Mouse (Mus musculus) brain, embryonic 18.5 days (tissue): ENCODE results near the gene Selenoo.

Experiments used
- DNase-seq: peaks from one replicate; pipeline ENCODE4 v3.0.0-alpha.2; 2012; ENCODE audit warnings: low read depth, low spot score

Selenoo gene

DNA sequence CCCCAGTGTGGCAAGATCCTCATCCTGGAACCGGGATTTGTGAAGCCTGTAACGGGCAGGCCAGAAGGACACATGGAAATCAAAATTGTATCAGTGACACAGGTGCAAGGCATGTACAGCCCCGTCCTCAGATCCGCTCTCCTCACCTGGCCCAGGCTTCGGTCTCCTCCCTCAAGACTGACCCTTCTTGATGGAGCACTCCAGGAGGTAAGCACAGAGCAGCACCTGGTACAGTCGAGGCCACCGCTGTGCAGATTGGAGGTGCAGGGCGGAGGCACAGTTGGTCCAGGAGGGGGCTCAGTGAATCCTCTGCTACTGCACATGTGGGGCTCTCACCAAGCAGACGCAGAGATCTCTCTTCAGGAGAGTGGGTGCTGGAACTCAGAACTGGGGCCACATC, 36.5 kb downstream of the Selenoo start:
- DNase-seq: no peak

DNA sequence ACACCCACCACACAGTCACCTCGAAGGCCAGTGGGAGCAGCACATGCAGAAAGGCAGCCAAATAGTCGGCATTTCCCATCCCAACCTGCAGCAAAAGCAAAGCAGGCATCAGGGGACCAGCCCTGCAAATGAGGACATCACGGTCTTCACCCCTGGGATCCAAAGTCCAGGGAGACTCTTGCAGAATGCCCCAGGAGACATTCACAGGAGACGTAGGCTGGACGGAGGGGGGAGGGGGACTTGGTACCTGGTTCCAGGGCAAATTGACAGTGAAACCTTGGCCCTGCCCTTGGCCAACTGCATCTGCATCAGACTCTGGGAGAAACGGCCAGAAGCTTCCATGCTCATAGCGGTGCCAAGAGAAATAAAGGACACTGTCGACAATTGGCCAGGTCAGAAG, 37.7 kb downstream of the Selenoo start:
- DNase-seq: no peak

DNA sequence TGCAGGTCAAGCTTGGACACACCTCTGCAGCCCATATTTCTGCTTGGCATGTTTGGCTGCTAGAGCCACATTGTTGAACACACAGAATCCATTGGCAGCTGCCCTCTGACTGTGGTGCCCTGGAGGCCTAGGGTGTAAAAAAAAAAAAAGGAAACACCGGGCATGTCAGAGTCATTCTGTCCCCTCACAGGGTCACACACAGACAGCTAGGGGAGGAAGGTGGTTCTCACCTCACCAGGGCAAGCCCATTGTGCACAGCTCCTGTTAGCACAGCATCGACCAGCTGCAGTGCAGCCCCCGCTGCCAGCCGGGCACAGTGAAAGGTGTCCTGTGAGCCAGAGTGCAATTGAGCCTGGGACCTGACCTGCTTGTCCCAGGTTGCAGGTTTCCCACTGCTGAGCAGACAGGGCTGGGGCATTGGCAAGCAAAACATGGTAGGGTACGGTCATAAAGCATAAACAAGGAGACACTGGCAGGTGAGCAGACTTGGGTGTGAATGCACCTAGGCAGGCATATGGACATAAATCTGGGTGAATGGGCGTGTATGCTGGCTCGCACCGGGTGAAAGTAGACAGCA, 38.6 kb downstream of the Selenoo start:
- no peak for DNase-seq

DNA sequence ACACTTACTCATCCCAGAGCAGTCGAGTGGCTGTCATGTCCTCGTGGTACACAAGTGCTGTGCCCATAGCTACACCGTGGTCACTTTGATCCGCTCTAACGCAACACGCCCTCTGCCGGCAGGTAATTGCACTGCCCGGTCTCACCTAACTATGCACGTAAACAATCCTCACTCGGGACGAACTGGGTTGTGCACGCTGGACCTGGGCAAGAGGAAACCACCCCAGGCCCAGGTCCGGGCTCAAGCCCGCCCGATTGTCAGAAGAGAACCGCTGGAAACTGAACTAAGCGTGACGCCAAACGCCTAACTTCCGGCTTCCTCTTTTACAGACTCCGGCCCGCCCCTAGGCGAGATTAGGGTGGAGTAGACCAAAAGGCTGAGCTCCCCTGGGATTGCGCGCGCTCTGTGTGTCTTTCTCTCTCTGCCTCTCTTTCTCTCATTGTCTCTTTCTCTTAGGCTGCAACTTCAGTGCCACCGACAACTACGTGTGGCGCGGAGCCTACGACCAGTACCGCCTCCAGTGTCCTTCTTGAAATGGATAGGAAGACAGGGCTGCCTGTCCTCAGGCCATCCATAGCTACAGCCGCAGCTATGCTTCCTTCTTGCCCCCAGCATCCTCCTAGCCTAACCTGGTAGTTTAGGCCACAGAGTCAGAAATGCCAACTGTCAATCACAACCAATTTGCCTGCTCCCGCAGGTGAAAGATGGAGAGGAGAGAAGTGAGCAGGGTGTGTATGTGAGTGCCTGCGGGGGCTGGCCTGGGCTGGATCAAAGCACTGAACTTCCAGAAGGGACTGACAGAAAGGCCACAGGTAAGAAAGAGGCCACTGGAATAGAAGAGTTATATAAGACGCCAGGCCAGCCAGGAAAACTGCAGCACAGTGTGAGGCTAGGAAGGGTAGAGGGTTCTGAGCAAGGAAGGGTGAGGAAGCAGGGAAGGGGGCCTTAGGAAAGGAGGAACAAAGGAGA, 39.8 kb downstream of the Selenoo start, which contains the start of gene Hdac10:
Gene Hdac10 (minus strand): TSS at position 319 of the 969 bp plus-strand sequence.
- no peak for DNase-seq

DNA sequence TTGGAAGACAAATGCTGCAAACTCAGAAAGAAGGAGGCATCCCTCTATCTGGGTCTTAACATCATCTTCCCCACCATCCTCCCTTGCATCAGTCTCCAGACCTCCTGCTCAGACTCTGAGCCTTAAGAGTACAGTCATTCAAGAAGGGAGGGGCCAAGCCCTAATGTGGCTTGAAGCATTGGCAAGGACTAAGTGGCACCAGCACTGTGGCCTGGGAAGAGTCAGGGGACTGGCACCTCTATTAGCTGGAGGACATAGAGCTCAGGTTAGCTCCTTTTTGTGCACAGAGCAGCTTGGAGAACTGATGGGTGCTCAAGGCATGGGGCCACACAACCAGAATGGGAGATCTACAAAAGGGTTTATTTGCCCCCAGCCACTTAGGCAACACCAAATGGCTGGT, 41.4 kb downstream of the Selenoo start:
- no peak for DNase-seq

DNA sequence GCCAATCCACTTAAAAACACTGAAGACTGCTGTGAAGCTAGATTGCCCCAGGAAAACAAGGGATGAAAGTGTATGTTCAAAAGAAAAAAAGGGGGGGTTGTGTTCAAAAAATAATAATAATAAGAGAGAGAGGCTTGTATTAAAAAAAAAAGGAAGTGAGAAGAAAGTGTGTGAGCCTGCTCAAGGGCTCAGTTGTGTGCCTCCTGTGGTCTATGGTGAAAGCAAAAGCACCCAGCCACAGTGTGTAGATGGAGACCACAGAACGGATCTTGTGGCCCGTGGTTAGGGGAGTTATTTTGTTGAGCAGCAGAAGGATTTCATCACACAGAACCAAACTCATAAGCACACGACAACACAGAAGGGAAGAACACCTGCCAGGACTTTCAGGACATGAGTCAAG, 42.4 kb downstream of the Selenoo start:
- DNase-seq: no peak

DNA sequence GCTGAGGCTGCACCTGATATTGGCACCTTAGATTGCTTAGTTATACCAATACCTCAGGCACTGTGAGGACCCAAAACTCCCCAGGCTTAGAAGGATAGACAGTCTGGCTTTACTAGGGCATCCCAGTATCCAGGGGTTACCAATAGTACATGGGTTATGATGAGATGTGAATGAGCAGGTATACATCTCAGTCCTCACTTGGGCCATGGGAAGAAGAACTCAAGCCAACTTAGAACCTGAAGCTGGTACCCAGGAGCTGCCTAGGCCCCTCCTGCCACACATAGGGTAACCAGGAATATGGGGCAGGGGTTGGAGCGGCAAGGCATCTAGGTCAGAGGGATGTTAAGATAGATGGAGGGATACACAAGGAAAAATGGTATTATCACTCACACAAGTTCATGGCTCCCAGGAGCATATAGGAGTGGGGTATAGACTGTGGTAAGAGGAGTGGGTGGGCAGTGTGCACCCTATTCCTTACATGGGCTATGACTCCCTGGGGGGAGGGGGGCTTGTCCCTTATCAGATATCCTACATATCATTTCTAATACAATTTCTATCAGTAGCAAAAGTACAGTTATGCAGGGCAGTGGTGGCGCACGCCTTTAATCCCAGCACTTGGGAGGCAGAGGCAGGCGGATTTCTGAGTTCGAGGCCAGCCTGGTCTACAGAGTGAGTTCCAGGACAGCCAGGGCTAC, 47.7 kb downstream of the Selenoo start:
- DNase-seq: no peak

DNA sequence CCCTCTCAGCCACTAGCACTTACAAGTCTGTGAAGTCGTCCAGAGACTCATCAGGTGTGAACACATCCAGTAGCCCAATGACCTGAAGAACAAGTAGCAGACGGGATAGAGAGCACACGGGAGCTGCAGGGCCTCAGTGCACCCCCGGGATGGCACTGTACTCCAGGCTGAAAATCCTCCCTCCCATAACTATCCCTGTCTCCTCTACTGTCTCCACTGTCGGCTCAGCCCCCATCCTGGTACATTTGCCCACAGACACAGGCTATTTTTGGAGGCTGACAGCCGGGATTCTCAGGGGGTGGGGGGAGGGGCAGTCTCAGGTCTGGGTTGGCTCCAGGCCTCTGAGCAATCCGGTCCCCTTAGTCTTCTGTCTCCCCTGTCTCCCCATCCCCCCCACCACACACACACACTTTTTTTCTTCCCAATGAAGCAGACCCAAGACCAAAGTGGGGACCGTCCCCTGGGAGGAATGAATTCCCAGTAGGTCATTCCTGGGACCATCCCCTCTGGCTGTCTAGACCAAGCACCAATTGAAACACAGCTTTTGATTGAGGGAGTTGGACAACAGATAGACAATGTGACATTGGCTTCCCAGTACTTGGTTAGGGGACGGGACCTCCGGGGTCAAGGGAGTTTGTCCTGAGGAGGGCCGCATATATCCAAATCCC, 48.6 kb downstream of the Selenoo start:
- no peak for DNase-seq

DNA sequence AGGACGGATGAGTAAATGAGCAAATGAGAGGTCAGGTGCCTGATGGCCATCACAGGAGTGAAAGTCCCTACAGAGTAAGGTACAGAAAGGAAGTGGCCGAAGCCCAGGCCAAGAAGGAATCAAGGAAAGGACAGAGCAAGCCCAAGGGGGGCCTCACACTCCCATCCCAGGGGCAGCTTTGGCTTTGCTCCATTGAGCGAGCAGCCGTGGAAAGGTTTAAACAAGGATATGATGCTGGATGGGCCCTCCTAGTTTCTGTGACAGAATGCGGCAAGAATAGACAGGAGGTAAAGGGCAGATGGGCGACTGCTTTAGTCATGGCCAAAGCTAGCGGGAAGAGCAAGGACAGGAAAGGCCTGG, 49.1 kb downstream of the Selenoo start:
- no peak for DNase-seq

DNA sequence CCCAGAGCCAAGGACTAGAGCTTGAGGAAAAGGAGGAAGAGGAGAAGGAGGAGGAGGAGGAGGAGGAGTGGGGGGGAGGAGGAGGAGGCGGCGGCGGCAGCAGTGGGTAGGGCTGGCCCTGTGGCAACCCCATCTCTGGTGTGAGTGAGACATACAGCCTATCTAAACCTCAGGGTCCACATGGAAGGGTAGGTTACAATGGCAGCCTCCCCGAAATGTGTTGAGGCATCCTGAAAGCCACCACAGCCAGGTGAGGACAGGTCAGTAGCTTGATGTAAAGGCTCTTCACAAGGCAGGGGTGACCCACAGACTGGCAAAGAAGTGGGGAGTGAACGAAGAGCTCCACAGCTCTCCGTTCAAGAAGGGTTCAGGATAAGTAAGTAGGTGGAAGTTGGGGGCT, 49.6 kb downstream of the Selenoo start:
- DNase-seq: no peak

DNA sequence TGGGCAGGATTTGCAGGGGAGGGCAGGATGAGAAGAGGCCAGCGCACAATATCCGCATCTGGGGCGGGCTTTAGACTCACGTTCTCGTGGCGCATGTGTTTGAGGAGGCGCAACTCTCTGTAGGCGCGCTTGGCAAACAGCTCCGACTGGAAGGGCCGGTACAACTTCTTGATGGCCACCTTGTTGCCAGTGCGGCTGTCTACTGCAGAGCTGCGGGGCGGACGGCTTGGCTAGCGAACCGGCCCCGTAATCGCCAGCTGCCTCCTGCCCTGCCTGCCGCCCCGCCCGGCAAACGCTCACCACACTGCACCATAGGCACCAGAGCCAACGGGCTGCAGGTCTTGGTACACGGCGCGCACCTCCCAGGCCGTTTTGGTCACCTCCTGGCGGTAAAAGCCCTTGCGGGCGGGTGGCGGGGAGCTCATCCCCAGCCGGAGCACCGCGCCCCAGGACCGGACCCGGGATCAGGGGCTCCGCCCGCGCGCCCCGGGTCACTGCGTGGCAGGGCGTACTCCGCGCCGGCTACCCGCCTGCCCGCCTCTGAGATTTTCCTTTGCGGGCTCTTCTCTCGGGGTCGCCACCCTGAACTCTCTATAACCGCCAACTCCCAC, 51.3 kb downstream of the Selenoo start:
- no peak for DNase-seq

DNA sequence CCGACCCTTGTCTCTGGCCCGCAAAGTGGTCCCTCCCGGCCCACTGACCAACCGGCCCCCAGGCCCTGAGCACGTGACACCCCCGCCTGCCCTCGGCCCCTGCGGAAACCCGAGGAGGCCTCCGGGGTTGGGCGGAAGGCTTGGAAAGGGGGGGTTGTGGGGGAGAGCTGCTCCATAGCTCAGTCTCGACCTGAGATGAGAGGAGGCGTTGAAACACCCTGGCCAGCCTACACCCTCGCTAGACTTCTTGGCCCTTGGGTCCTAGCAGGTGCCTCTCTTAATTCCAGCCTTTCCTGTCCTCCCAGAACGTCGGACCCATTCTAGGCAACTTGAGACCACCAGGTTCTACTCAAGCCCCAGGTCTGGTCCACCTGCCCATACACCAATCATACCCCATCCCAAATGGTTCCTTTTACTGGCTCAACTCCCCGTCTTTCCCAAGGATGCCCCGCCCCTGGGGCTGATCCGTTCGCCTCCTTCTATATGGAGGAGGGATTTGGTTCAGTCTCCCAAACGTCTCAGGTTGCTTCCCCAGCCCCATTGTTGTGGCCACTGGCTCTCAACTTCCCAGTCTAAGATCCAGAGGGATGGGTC, 51.9 kb downstream of the Selenoo start, which contains the start of gene Mapk12:
Gene Mapk12 (minus strand): TSS at position 45 of the 594 bp plus-strand sequence.
- no peak for DNase-seq

DNA sequence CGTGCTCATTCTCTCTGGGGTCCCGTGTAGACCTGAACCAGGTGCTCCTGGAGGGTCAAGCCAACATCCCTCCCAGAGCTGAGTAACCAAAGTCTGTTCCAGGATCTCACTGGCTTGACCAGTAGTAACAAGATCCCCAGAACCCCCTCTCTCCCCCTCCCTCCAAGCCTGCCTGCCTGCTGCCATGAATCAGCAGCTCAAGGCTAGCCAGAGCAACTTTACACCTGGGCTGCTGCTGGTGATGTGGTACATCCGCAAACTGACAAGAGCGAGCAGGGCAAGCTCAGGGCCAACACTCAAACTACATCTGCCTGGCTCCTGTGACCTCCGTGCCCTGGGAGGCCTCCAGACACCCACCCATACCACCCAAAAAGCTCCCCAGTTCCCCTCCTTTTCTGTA, 52.6 kb downstream of the Selenoo start:
- DNase-seq: no peak

DNA sequence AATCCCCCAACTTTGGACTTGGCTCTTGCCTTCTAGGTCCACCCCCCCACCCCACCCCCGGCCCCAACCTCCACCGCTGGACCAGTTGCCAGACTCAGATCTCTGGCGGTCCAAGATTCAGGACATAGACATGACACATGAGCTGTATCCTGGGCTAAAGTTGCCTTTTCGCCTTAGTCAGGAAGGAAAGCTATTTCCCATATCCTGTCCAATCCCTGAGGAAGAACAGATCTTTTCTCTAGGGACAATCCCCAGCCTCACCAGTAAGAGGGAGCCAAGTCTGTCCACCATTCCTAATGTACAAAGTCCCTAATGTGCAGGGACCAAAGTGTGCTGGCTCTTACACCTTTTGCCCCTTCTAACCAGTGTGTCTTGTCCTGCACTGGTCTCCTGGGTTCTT, 53.0 kb downstream of the Selenoo start:
- no peak for DNase-seq

DNA sequence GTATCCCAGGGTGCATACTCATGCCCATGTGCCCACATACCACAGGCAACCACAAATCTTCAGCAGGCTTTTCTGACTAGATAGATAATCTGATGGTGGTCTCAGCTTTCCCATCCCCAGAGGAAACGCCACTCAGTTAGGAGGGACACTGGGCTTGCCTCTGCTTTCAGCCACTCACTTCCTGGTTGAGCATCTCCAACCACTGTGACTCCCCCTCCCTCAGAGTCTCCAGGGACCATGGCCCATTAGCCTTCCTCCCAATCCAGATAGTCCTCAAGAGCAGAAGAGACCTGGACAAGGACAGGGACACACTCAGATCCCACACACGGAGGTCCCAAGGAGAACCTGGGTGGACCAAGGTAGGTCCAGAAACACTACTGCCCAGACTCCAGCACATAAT, 54.2 kb downstream of the Selenoo start:
- DNase-seq: no peak

DNA sequence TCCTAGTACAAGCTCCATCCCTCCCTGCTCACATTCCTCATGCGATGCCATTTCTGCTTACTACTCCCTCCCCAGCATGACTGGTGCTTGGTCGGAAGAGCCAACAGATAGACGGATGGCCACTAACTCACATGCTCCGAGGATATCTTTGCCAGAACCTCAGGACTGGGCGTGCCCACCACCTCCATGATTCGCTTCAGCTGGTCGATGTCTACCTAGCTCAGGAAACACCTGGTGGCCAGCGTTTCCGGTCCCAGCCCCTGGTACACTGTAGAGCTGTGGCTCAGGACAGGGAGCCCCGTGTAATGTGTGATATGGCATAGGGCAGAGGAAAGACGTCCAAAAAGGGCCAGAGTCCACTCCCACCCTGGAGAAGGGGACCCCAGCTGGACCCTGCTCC, 56.1 kb downstream of the Selenoo start:
- DNase-seq: no peak

DNA sequence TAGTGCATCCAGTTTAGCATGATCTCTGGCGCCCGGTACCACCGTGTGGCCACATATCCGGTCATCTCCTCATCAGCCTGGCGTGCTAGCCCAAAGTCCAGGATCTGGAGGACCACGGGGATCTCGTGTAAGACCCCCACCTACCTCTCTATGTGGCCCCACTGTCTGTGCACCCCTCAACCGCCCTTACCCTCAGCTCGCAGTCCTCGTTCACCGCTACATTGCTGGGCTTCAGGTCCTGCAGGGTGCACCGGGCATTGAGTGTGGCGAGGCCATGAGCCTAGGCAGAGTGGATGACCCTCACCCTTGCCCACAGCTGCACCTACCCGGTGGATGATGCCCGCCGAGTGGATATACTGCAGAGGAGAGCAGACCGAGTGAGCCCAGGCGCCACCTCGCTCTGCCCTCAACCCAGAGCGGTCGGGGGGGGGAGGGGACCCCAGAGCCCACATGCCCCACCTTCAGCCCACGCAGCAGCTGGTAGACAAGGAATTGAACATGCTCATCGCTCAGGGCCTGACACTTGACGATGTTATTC, 57.0 kb downstream of the Selenoo start:
- no peak for DNase-seq

DNA sequence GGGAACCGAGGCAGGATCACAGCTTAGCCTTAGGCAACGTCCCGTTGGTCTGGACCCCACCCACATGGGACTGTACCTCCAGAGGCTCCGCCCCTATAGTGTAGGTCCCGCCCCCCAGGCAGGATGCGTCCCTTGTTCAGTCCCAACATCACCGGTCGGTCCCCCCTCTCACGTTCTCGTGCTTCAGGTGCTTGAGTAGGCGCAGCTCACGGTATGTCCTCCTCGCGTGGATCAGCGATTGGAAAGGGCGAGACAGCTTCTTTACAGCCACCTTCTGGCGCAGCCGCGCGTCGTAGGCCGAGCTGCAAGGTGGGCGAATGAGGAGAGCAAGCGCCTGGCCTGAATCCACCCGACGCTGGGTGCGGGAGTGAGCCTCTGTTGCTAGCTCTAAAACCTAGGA, 57.7 kb downstream of the Selenoo start:
- DNase-seq: no peak

DNA sequence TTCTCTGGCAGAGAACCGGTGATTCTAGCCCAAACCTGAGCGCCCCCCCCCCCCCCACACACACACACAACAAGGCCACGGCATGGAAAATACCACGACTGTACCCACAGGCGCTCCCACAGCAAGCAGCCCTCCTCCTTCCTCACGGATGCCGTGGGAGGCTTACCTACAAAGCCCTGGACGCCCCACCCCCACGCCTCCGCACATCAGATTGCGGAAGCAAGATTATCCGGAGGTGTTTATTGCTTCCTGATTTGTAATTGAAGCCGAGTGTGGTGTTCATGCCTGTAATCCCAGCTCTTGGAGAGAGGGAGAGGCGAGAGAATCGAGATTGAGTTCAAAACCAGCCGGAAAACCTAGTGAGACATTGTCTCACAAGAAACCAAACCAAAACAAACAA, 58.1 kb downstream of the Selenoo start:
- DNase-seq: no peak

DNA sequence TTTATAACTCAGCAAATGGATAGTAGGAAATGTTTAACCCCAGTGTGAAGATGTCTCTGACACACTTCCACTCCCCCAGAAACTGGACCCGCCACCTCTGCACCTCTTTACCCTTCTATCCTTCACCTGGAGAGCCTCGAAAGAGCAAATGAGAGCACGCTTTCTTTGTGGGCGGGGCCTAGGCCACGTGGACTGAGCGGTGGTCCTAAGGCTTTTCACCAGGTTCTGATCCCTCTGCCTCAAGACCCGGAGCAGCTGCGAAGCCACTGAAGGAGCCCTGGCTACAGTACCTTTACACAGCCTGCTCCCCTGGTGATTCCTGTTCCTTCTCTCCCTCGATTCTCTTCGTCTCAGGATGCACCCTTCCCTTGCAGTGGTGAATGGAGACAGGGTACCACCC, 58.6 kb downstream of the Selenoo start:
- no peak for DNase-seq

DNA sequence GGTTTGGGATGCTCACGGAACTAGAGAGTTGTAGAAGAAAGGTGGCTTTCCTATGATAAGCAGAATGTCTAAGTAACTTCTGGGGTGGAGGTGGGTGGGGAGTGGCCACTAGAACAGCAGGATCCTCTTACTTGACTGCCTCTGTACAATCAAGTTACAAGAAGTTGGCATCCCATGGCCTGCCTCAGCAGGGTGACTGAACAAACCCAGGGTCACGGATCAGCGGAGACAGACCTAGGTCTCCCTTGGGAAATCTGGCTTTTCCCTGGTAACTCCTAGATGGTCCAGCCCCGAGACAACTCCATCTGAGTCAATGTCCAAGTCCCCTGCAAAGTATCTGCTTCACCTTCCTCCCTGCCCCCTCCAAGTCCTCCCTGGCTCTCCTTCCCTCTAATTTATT, 59.0 kb downstream of the Selenoo start:
- no peak for DNase-seq
